Mouse (Mus musculus) ES-Bruce4 (cell line): Measurements from ENCODE around the gene Shc4. TPM values are rescaled to one million over a fixed set of nuclear protein-coding genes. Genes with fewer than 3 reads are reported as not detected.
A peak's percentile ranks its signal among the peaks of the same experiment; 100 is the strongest.

ENCODE experiments used
- H3K27ac ChIP-seq: 2 replicates; pipeline ENCODE4 v1.5.1; 2012; ENCODE audit warnings: low read length, inconsistent platforms; ENCODE audit not compliant: insufficient read depth
- H3K27me3 ChIP-seq: 2 replicates; pipeline ENCODE4 v1.6.1; 2012; ENCODE audit warnings: mild to moderate bottlenecking, low read length, inconsistent platforms; ENCODE audit not compliant: control insufficient read depth, poor library complexity, insufficient read depth, severe bottlenecking
- H3K36me3 ChIP-seq: 2 replicates; pipeline ENCODE4 v1.6.1; 2012; ENCODE audit warnings: inconsistent platforms, mild to moderate bottlenecking, low read length, moderate library complexity; ENCODE audit not compliant: control insufficient read depth, poor library complexity, insufficient read depth, severe bottlenecking
- H3K4me1 ChIP-seq: one replicate; pipeline ENCODE4 v1.8.1; 2011; ENCODE audit warnings: low read length; ENCODE audit not compliant: control insufficient read depth, insufficient read depth
- H3K4me3 ChIP-seq: 2 replicates; pipeline ENCODE4 v1.5.1; 2011; ENCODE audit warnings: low read depth, mild to moderate bottlenecking, low read length
- H3K9ac ChIP-seq: 2 replicates; pipeline ENCODE4 v1.6.1; 2012; ENCODE audit warnings: low read depth, mild to moderate bottlenecking, inconsistent platforms; ENCODE audit not compliant: poor library complexity, severe bottlenecking
- H3K9me3 ChIP-seq: replicated peaks from 2 replicates; pipeline ENCODE4 v1.6.1; 2012; ENCODE audit warnings: mild to moderate bottlenecking, low read length, inconsistent platforms; ENCODE audit not compliant: control insufficient read depth, poor library complexity, insufficient read depth, severe bottlenecking
- CTCF ChIP-seq: IDR thresholded peaks from one replicate; pipeline ENCODE4 v1.8.1; 2011; ENCODE audit warnings: low read depth, low read length
- EP300 ChIP-seq: IDR thresholded peaks from 2 replicates; pipeline ENCODE4 v1.6.1; 2011; ENCODE audit warnings: low read depth, low read length; ENCODE audit not compliant: insufficient read depth
- POLR2A ChIP-seq: IDR thresholded peaks from one replicate; pipeline ENCODE4 v1.8.1; 2011; ENCODE audit warnings: low read length; ENCODE audit not compliant: insufficient read depth
- polyA plus RNA-seq: library from polyadenylated mRNA; stranded (reverse); fragments of >200 nt; gene quantifications from 2 replicates; pipeline ENCODE4 v1.2.4, GENCODE M21; 2011; ENCODE audit warnings: low read depth; ENCODE audit not compliant: missing spikeins, insufficient read depth, insufficient read length

Gene Shc4
- polyA plus RNA-seq, 1 experiment: 0.42 TPM

GRCm38 (mm10) chr2:125659823-125660536, 64.0 kb downstream of the Shc4 start:
- H3K4me1 ChIP-seq: no peaks in the 10 kb centered on the region
- H3K9me3 ChIP-seq: no peaks in the 10 kb centered on the region
- TF ChIP-seq CTCF (peak; percentile 43), POLR2A (no peak)
- H3K27me3 ChIP-seq: no peaks in the 10 kb centered on the region
- no peak overlapping the region for H3K4me3 ChIP-seq
- no peak overlapping the region for H3K27ac ChIP-seq
- H3K9ac ChIP-seq: no peak overlapping the region
- H3K36me3 ChIP-seq: no peaks in the 10 kb centered on the region

- no peaks in the 10 kb centered on the region for H3K4me1 ChIP-seq
- no peak overlapping the region for H3K27ac ChIP-seq
- no peaks in the 10 kb centered on the region for H3K36me3 ChIP-seq
- no peaks in the 10 kb centered on the region for H3K27me3 ChIP-seq
- no peaks in the 10 kb centered on the region for H3K9me3 ChIP-seq
- no peak overlapping the region for H3K4me3 ChIP-seq
- TF ChIP-seq POLR2A (no peak), CTCF (no peak), EP300 (no peak)
- H3K9ac ChIP-seq: no peak overlapping the region
Measured at GRCm38 (mm10) chr2:125655391-125655790, 68.6 kb downstream of the Shc4 start.

GRCm38 (mm10) chr2:125653286-125653685, 70.7 kb downstream of the Shc4 start:
- Histone ChIP-seq H3K9me3 (no peaks in the 10 kb centered on the region), H3K36me3 (no peaks in the 10 kb centered on the region), H3K27me3 (no peaks in the 10 kb centered on the region), H3K4me1 (no peaks in the 10 kb centered on the region), H3K9ac (no peak overlapping the region), H3K4me3 (no peak overlapping the region), H3K27ac (no peak overlapping the region)
- no peak for TF ChIP-seq EP300
- no peak for TF ChIP-seq POLR2A
- no peak for TF ChIP-seq CTCF

- H3K4me3 ChIP-seq: no peak overlapping the region
- TF ChIP-seq EP300 (no peak), CTCF (no peak), POLR2A (no peak)
- H3K36me3 ChIP-seq: no peaks in the 10 kb centered on the region
- H3K9ac ChIP-seq: no peak overlapping the region
- no peaks in the 10 kb centered on the region for H3K4me1 ChIP-seq
- H3K27ac ChIP-seq: no peak overlapping the region
- no peaks in the 10 kb centered on the region for H3K27me3 ChIP-seq
- no peaks in the 10 kb centered on the region for H3K9me3 ChIP-seq
Measured at GRCm38 (mm10) chr2:125651563-125651962, 72.4 kb downstream of the Shc4 start.

- no peaks in the 10 kb centered on the region for H3K9me3 ChIP-seq
- TF ChIP-seq CTCF (no peak), POLR2A (no peak), EP300 (no peak)
- H3K36me3 ChIP-seq: no peaks in the 10 kb centered on the region
- no peaks in the 10 kb centered on the region for H3K4me1 ChIP-seq
- H3K27ac ChIP-seq: no peak overlapping the region
- no peak overlapping the region for H3K4me3 ChIP-seq
- no peak overlapping the region for H3K9ac ChIP-seq
- H3K27me3 ChIP-seq: no peaks in the 10 kb centered on the region
Measured at GRCm38 (mm10) chr2:125650742-125651352, 73.1 kb downstream of the Shc4 start.

GRCm38 (mm10) chr2:125650038-125650437, 73.9 kb downstream of the Shc4 start:
- no peak overlapping the region for H3K9ac ChIP-seq
- H3K27me3 ChIP-seq: no peaks in the 10 kb centered on the region
- no peak for TF ChIP-seq CTCF
- no peak for TF ChIP-seq EP300
- no peak for TF ChIP-seq POLR2A
- no peak overlapping the region for H3K4me3 ChIP-seq
- no peaks in the 10 kb centered on the region for H3K9me3 ChIP-seq
- H3K36me3 ChIP-seq: no peaks in the 10 kb centered on the region
- no peak overlapping the region for H3K27ac ChIP-seq
- no peaks in the 10 kb centered on the region for H3K4me1 ChIP-seq
